Mouse (Mus musculus): Measurements from ENCODE around the gene Btbd35f13. TPM values are rescaled to one million over a fixed set of nuclear protein-coding genes. Genes with fewer than 3 reads are reported as not detected.
"Not testable (repeated sequence)": the region's sequence is repeated elsewhere in the genome, so short reads cannot be mapped to it uniquely, and the experiment has no call there.

Gene Btbd35f13
- polyA plus RNA-seq (2012; rRNA removed) (not detected in 2 replicates), polyA plus RNA-seq (2014; fragmentation: Nextera tagmentation; extraction: Ambion mirVana) (not detected in 2 replicates)

GRCm38 (mm10) chrX:33656872-33657271, at the start of gene Btbd35f13:
Btbd35f13 (plus strand) TSS chrX:33657172.
- DNase-seq (ENCODE audit: low read depth in 3 of 3, low spot score in 3 of 3); H3K9ac ChIP-seq (replicated peaks); H3K4me2 ChIP-seq (ENCODE audit: low read depth); H3K27me3 ChIP-seq (ENCODE audit: control insufficient read depth, insufficient read depth, low read length); H3K4me1 ChIP-seq (replicated peaks; ENCODE audit: control insufficient read depth in 2 of 2, insufficient read depth in 2 of 2, low read length in 1 of 2); H3K4me3 ChIP-seq (ENCODE audit: insufficient read depth in 1 of 2, low read depth in 2 of 2, low read length in 2 of 2); H3K27ac ChIP-seq; H3K9me3 ChIP-seq (ENCODE audit: control insufficient read depth, low read length); ATAC-seq (ENCODE audit: insufficient read depth); H3K36me3 ChIP-seq (replicated peaks; ENCODE audit: control insufficient read depth, insufficient read depth, low read depth): not testable (repeated sequence)
- 63% methylated on average over 2 of the region's 3 CpGs for WGBS (ENCODE audit: insufficient replicate concordance)

GRCm38 (mm10) chrX:33702249-33702648, 45.3 kb downstream of the Btbd35f13 start, which contains the start of gene Btbd35f14:
Btbd35f14 (minus strand) TSS chrX:33702349.
- H3K27me3 ChIP-seq (ENCODE audit: control insufficient read depth, insufficient read depth, low read length); ATAC-seq (ENCODE audit: insufficient read depth); DNase-seq (ENCODE audit: low read depth in 3 of 3, low spot score in 3 of 3); H3K9ac ChIP-seq (replicated peaks); H3K36me3 ChIP-seq (replicated peaks; ENCODE audit: control insufficient read depth, insufficient read depth, low read depth); H3K4me3 ChIP-seq (ENCODE audit: insufficient read depth in 1 of 2, low read depth in 2 of 2, low read length in 2 of 2); H3K4me1 ChIP-seq (replicated peaks; ENCODE audit: control insufficient read depth in 2 of 2, insufficient read depth in 2 of 2, low read length in 1 of 2); H3K9me3 ChIP-seq (ENCODE audit: control insufficient read depth, low read length); H3K27ac ChIP-seq; H3K4me2 ChIP-seq (ENCODE audit: low read depth): not testable (repeated sequence)
- WGBS (ENCODE audit: insufficient replicate concordance) = no CpG with 5 or more reads among the region's 3 CpGs

Other genes with a start within 250 kb of the Btbd35f13 start
- not detected in 2 replicates for gene Btbd35f15, start 79.9 kb upstream of the Btbd35f13 start, polyA plus RNA-seq (2012; rRNA removed)
- not detected in 2 replicates for gene Btbd35f15, start 79.9 kb upstream of the Btbd35f13 start, polyA plus RNA-seq (2014; fragmentation: Nextera tagmentation; extraction: Ambion mirVana)
- gene Btbd35f14, start 45.2 kb downstream of the Btbd35f13 start, polyA plus RNA-seq (2012; rRNA removed) = not detected in 2 replicates
- gene Btbd35f14, start 45.2 kb downstream of the Btbd35f13 start, polyA plus RNA-seq (2014; fragmentation: Nextera tagmentation; extraction: Ambion mirVana) = not detected in 2 replicates

Data from liver, embryonic 14.5 days (tissue).